Mouse (Mus musculus) NIH3T3 (cell line): ENCODE measurements around the gene Scrn2.

Source experiments
- DNase-seq: peaks from one replicate; pipeline ENCODE4 v3.0.0-alpha.2; 2012; ENCODE audit warnings: low read depth

Scrn2 gene

GRCm38 (mm10) chr11:97018583-97019344 lies 11.0 kb upstream of the Scrn2 start:
- DNase-seq = no peak

- DNase-seq = no peak
These were observed 10.4 kb upstream of the Scrn2 start for GRCm38 (mm10) chr11:97019345-97019708.

- DNase-seq = no peak
These were observed 8.5 kb upstream of the Scrn2 start for GRCm38 (mm10) chr11:97021121-97021765.

- DNase-seq = no peak
These were observed 7.8 kb upstream of the Scrn2 start for GRCm38 (mm10) chr11:97021873-97022484.

- peak; percentile 86 for DNase-seq
These were observed 4.8 kb upstream of the Scrn2 start for GRCm38 (mm10) chr11:97024977-97025376.

- DNase-seq = peak; percentile 94
These were observed 3.9 kb upstream of the Scrn2 start for GRCm38 (mm10) chr11:97025721-97026344.

DNA sequence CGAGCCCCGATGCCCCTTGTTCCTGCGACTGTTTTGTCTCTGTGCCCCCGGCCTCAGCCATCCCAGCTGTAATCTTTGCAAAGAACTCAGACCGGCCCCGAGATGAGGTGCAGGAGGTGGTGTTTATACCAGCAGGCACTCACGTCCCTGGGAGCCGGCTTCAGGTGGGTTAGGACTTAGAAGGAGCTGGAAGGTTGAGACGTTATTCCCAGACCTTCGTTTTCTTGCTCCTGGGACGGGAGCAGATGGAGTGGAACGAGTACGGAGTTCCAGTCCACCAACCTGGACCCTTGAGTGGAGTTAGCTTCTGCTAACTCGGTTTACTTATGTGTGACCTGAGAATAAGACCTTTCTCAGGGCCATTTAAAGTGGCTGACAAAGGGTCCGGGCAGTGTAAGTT lies 688 bp downstream of the Scrn2 start:
- no peak for DNase-seq

- no peak for DNase-seq
These were observed 2.2 kb downstream of the Scrn2 start for GRCm38 (mm10) chr11:97031977-97032376.

GRCm38 (mm10) chr11:97032499-97032898 lies 2.8 kb downstream of the Scrn2 start:
- DNase-seq = no peak

DNA sequence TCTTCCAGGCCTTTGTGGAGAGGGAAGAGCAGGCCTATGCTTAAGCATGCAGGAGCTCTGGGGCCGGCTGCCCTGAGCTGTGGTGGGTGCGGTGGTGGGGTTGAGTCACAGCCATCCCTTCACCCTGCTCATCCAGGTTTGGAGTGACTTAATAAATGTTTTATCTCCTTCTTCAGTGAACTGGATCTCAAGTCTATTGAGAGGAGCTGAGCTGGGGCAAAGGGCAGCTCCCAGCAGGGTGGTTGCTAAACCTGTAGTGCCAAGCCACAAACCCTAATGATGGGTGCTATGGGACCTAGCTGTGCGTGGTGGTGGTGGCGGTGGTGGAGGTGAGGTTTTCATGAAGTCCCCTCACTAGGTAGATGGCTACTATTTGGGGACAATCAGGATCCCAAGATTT lies 4.0 kb downstream of the Scrn2 start:
- DNase-seq = no peak

- no peak for DNase-seq
These were observed 6.4 kb downstream of the Scrn2 start for GRCm38 (mm10) chr11:97036141-97036540.

- DNase-seq = no peak
These were observed 9.1 kb downstream of the Scrn2 start for GRCm38 (mm10) chr11:97038881-97039280.

DNA sequence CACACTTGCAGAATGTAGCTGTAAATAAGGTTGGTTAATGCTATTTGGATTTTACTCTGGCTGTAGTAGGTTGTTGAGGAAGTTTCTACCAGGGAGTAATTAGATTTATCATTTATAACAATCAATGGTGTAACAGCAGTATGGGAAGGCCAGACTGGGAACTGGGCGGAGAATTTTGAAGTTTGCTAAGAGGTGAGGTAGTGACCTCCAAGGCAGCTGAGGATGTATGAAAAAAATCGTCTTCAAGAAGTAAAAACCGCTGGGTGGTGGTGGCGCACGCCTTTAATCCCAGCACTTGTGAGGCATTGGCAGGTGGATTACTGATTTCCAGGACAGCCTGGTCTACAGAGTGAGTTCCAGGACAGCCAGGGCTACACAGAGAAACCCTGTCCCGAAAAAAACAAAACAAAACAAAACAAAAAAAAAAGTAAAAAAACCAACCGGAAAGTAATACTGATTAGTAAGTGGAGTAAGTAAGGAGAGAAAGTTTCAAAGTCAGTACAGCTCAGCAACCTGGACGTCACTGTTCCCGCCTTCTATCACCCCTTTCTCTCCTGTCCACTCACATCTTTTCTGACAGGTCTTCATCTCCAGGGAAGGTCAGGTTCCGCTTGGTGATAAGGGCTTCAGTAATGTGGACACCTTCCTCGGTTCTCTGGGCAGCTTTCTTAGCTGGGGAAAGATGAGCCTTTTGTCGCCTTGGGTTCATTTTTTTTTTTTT lies 10.7 kb downstream of the Scrn2 start:
- DNase-seq = no peak

DNA sequence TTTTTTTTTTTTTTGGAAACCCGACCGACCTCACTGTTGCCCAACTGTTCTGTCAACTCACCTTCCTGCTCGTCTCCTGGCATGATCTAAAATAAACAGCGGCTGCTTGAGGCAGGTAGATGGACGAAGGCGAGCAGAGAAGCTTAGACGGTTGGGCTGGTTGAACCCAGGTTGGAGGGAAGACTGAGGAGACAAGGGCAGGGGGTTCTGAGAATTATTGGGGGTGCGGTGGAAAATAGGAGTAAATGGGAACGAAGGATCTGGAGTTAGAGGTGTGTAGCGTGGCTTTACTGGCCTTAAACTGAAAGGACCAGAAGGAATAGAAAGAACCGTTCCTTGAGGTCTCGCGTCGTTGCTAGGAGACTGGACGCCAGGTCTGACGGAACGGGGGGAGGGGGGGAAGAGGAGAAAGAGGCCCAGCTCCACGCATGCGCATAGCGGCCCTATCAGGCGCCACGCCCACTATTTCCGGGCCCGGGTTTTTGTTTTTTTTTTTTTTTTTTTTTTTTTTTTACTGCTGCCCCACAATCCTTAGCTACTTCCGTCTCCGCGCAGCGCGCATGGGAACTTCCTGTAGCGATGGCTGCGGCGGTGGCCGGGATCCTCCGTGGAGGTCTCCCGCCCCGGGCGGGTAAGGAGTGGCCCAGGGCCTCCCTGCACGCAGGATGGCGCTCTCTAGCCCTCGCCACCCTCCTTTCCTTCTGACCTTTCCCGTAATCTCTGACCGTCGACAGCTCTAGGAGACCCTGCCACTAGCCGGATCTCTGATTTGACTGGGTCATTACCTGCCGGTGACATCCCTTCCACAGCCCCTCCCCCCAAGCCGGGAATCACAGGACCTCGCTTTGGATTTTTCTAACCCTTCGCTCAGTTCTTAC lies 11.5 kb downstream of the Scrn2 start, which contains the start of the genes Lrrc46 and Mrpl10:
Gene Lrrc46, minus strand, starts transcription at position 386 of the 878 bp plus-strand sequence.
Gene Mrpl10, plus strand, starts transcription at position 539 of the 878 bp plus-strand sequence.
- peak; percentile 97 for DNase-seq

GRCm38 (mm10) chr11:97044902-97045301 lies 15.2 kb downstream of the Scrn2 start:
- DNase-seq = no peak

DNA sequence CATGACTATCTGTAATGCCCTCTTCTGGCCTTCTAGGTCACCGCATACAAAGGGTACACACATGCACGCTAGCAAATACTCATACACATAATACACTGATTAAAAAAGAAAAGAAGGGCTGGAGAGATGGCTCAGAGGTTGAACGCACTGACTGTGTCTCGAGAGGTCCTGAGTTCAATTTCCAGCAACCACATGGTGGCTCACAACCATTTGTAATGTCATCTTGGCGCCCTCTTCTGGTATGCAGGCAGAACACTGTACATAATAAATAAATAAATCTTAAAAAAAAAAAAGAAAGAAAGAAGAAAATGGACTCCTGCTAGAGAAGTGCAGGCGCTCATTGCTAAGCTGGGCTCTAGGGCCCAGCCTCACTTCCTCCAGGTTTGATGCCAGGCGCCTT lies 16.1 kb downstream of the Scrn2 start:
- peak; percentile 57 for DNase-seq

GRCm38 (mm10) chr11:97048090-97048650 lies 18.4 kb downstream of the Scrn2 start:
- DNase-seq = no peak

DNA sequence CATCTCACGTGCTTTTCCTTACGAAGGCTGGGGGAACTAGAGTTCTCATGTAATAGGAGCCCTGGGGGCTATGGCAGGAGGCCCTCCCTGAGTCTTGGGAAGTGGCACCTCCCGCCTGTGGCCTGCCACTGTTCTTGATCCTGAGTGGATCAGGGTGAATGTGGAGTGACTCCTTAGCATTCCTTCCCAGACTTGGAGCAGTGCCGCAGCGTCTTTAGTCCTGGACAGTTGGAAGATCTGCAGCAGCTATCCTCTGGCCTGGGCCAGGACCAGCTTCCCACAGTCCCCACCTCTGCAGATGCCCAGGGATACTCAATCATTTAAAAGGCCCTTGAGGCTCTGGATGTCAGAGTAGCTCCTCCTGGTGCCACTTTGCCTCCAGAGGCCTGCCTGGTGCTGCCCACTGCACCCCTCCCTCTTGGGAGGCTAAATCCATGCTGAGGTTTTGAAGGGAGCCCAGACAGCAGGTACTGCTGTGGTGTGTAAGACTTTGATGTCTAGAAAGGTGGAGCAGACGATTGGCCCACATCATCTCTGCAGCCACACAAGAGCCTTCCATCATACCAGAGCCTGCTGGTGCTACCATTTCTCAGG lies 19.9 kb downstream of the Scrn2 start:
- DNase-seq = no peak

DNA sequence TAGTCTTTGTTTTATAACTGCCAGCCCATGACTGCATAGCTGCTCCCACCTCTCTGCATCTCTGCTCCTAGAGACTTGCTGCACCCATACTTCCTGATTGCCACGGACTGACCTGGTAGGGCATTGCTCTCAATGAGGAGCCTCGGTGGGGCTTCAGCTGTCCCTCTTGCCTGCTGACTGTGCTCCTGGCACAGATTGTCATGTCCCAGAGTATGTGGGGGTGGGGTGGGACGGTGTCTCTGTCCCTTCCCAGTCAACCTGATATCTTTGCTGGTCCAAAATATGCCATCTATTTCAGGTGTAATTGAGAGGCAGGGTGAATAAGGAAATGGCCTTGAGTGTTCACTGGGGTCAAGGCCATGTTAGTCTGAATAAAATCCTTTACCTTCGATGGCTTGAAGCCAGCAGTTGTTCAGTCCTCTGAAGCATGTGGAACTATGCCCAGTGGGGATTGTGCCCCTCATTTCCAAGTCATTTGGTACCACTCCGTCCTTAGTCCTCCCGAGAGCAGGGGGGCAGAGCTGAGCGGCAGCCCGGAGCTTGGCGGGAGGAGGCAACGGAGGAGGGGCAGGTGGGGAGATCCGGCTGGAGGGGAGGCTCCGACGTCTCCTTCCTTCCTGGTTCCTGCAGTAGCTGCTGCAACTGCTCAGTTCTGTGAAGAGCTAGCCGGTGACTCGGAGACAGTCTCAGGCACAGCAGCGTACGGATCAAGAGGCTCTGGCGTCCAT lies 20.6 kb downstream of the Scrn2 start, which contains the start of gene Osbpl7:
Gene Osbpl7, plus strand, starts transcription at position 413 of the 728 bp plus-strand sequence.
- DNase-seq = peak; percentile 82
